Mouse (Mus musculus): ENCODE data around the gene Rhox2g.
"Not testable (repeated sequence)": the region's sequence is repeated elsewhere in the genome, so short reads cannot be mapped to it uniquely, and the experiment has no call there.

GRCm38 (mm10) chrX:37651227-37651626 lies 8.0 kb upstream of the Rhox2g start, which contains the start of gene Rhox4g:
- TF ChIP-seq CTCF (IDR thresholded peaks at IDR 0.05; ENCODE audit: control insufficient read depth, insufficient read depth, low read length); POLR2A (IDR thresholded peaks at IDR 0.05; ENCODE audit: borderline replicate concordance, control insufficient read depth, low read depth, low read length): not testable (repeated sequence)
